Mouse (Mus musculus): ENCODE results near the gene P4hb. TPM values are rescaled to one million over a fixed set of nuclear protein-coding genes. Genes with fewer than 3 reads are reported as not detected.
"Not testable (repeated sequence)": the region's sequence is repeated elsewhere in the genome, so short reads cannot be mapped to it uniquely, and the experiment has no call there.

Gene P4hb
- total and polyA plus RNA-seq, 2 experiments from 2014 or later, result 165 to 191 TPM

- no peak for TF ChIP-seq CTCF (IDR thresholded peaks at IDR 0.05)
- no peaks in the 10 kb centered on the region for H3K27me3 ChIP-seq (ENCODE audit: insufficient read depth, low read length)
- H3K4me2 ChIP-seq (ENCODE audit: low read depth, low read length, poor library complexity, severe bottlenecking), result no peak overlapping the region
- H3K4me1 ChIP-seq (ENCODE audit: insufficient read depth, low read length), result no peaks in the 10 kb centered on the region
- H3K27ac ChIP-seq (ENCODE audit: low read depth, low read length), result no peak overlapping the region
- no peaks in the 10 kb centered on the region for H3K36me3 ChIP-seq (ENCODE audit: insufficient read depth, low read length)
- H3K9ac ChIP-seq (replicated peaks; ENCODE audit: low read length, poor library complexity, severe bottlenecking), result no peak overlapping the region
- no peak for DNase-seq (ENCODE audit: low spot score)
- no peak overlapping the region for H3K4me3 ChIP-seq (ENCODE audit: low read depth, low read length)
- 63% methylated on average over 4 of the region's 4 CpGs for WGBS
- no peaks in the 10 kb centered on the region for H3K9me3 ChIP-seq (ENCODE audit: low read length)
- no peak for ATAC-seq (ENCODE audit: low FRiP score)
Observed at GRCm38 (mm10) chr11:120517147-120517546, 55.9 kb downstream of the P4hb start.

GRCm38 (mm10) chr11:120515611-120516010 lies 57.4 kb downstream of the P4hb start:
- DNase-seq (ENCODE audit: low spot score) (peak; percentile 72), ATAC-seq (ENCODE audit: low FRiP score) (no peak)
- Histone ChIP-seq H3K27me3 (ENCODE audit: insufficient read depth, low read length) (no peaks in the 10 kb centered on the region), H3K9me3 (ENCODE audit: low read length) (no peaks in the 10 kb centered on the region), H3K4me2 (ENCODE audit: low read depth, low read length, poor library complexity, severe bottlenecking) (no peak overlapping the region), H3K36me3 (ENCODE audit: insufficient read depth, low read length) (no peaks in the 10 kb centered on the region), H3K4me1 (ENCODE audit: insufficient read depth, low read length) (no peaks in the 10 kb centered on the region), H3K4me3 (ENCODE audit: low read depth, low read length) (no peak overlapping the region), H3K27ac (ENCODE audit: low read depth, low read length) (no peak overlapping the region), H3K9ac (replicated peaks; ENCODE audit: low read length, poor library complexity, severe bottlenecking) (no peak overlapping the region)
- peak; percentile 94 for TF ChIP-seq CTCF (IDR thresholded peaks at IDR 0.05)
- WGBS, result 15% methylated on average over 17 of the region's 17 CpGs

- not testable (repeated sequence) for DNase-seq (ENCODE audit: low spot score); H3K4me3 ChIP-seq (ENCODE audit: low read depth, low read length); H3K9me3 ChIP-seq (ENCODE audit: low read length); H3K36me3 ChIP-seq (ENCODE audit: insufficient read depth, low read length); H3K9ac ChIP-seq (replicated peaks; ENCODE audit: low read length, poor library complexity, severe bottlenecking); H3K4me2 ChIP-seq (ENCODE audit: low read depth, low read length, poor library complexity, severe bottlenecking); H3K4me1 ChIP-seq (ENCODE audit: insufficient read depth, low read length); H3K27ac ChIP-seq (ENCODE audit: low read depth, low read length); H3K27me3 ChIP-seq (ENCODE audit: insufficient read depth, low read length); ATAC-seq (ENCODE audit: low FRiP score)
- 91% methylated on average over 2 of the region's 2 CpGs for WGBS
Observed at GRCm38 (mm10) chr11:120514262-120514661, 58.8 kb downstream of the P4hb start.

- Histone ChIP-seq H3K4me2 (ENCODE audit: low read depth, low read length, poor library complexity, severe bottlenecking) (no peak overlapping the region), H3K4me1 (ENCODE audit: insufficient read depth, low read length) (no peaks in the 10 kb centered on the region), H3K4me3 (ENCODE audit: low read depth, low read length) (no peak overlapping the region), H3K9me3 (ENCODE audit: low read length) (no peaks in the 10 kb centered on the region), H3K27ac (ENCODE audit: low read depth, low read length) (no peak overlapping the region), H3K9ac (replicated peaks; ENCODE audit: low read length, poor library complexity, severe bottlenecking) (no peak overlapping the region), H3K27me3 (ENCODE audit: insufficient read depth, low read length) (no peaks in the 10 kb centered on the region), H3K36me3 (ENCODE audit: insufficient read depth, low read length) (no peaks in the 10 kb centered on the region)
- DNase-seq (ENCODE audit: low spot score) (peak; percentile 68), ATAC-seq (ENCODE audit: low FRiP score) (no peak)
- no peak for TF ChIP-seq CTCF (IDR thresholded peaks at IDR 0.05)
- 60% methylated on average over 6 of the region's 6 CpGs for WGBS
Observed at GRCm38 (mm10) chr11:120512790-120513453, 60.1 kb downstream of the P4hb start.

- 3% methylated on average over 16 of the region's 16 CpGs for WGBS
- Histone ChIP-seq H3K27me3 (ENCODE audit: insufficient read depth, low read length) (no peaks in the 10 kb centered on the region), H3K9me3 (ENCODE audit: low read length) (no peaks in the 10 kb centered on the region), H3K36me3 (ENCODE audit: insufficient read depth, low read length) (no peaks in the 10 kb centered on the region), H3K4me3 (ENCODE audit: low read depth, low read length) (no peak overlapping the region), H3K27ac (ENCODE audit: low read depth, low read length) (no peak overlapping the region), H3K4me2 (ENCODE audit: low read depth, low read length, poor library complexity, severe bottlenecking) (0 out of 2 replicates have a peak overlapping the region, but pooled peaks have one; percentile 12), H3K9ac (replicated peaks; ENCODE audit: low read length, poor library complexity, severe bottlenecking) (no peak overlapping the region), H3K4me1 (ENCODE audit: insufficient read depth, low read length) (no peaks in the 10 kb centered on the region)
- ATAC-seq (ENCODE audit: low FRiP score) (no peak), DNase-seq (ENCODE audit: low spot score) (no peak)
- no peak for TF ChIP-seq CTCF (IDR thresholded peaks at IDR 0.05)
Observed at GRCm38 (mm10) chr11:120510375-120511030, 62.5 kb downstream of the P4hb start.

Other genes starting within 250 kb of the P4hb start
Only the 30 nearest of the 34 such genes appear.
- gene Faap100, start 194.5 kb downstream of the P4hb start, total RNA-seq (2014; rRNA removed), result 165 and 180 TPM in 2 replicates
- gene Faap100, start 194.5 kb downstream of the P4hb start, polyA plus RNA-seq (2015; fragmentation: Nextera tagmentation; extraction: Ambion mirVana), result 109 and 114 TPM in 2 replicates
- 64.4 and 66.0 TPM in 2 replicates for gene Nploc4, start 135.5 kb downstream of the P4hb start, total RNA-seq (2014; rRNA removed)
- 26.0 and 27.1 TPM in 2 replicates for gene Nploc4, start 135.5 kb downstream of the P4hb start, polyA plus RNA-seq (2015; fragmentation: Nextera tagmentation; extraction: Ambion mirVana)
- 0.11 TPM in 1 of 2 replicates, not detected in the other for gene Tspan10, start 130.6 kb downstream of the P4hb start, total RNA-seq (2014; rRNA removed)
- not detected in 2 replicates for gene Tspan10, start 130.6 kb downstream of the P4hb start, polyA plus RNA-seq (2015; fragmentation: Nextera tagmentation; extraction: Ambion mirVana)
- gene Pde6g, start 119.8 kb downstream of the P4hb start, total RNA-seq (2014; rRNA removed), result not detected in 2 replicates
- gene Pde6g, start 119.8 kb downstream of the P4hb start, polyA plus RNA-seq (2015; fragmentation: Nextera tagmentation; extraction: Ambion mirVana), result 0.37 TPM in 1 of 2 replicates, not detected in the other
- gene Oxld1, start 115.2 kb downstream of the P4hb start, total RNA-seq (2014; rRNA removed), result 7.9 and 9.7 TPM in 2 replicates
- gene Oxld1, start 115.2 kb downstream of the P4hb start, polyA plus RNA-seq (2015; fragmentation: Nextera tagmentation; extraction: Ambion mirVana), result 11.4 and 11.5 TPM in 2 replicates
- gene Ccdc137, start 115.1 kb downstream of the P4hb start, total RNA-seq (2014; rRNA removed), result 14.8 and 18.2 TPM in 2 replicates
- gene Ccdc137, start 115.1 kb downstream of the P4hb start, polyA plus RNA-seq (2015; fragmentation: Nextera tagmentation; extraction: Ambion mirVana), result 17.0 and 19.8 TPM in 2 replicates
- gene Arl16, start 105.6 kb downstream of the P4hb start, total RNA-seq (2014; rRNA removed), result 62.8 and 72.6 TPM in 2 replicates
- gene Arl16, start 105.6 kb downstream of the P4hb start, polyA plus RNA-seq (2015; fragmentation: Nextera tagmentation; extraction: Ambion mirVana), result 65.7 and 73.0 TPM in 2 replicates
- 39.2 and 42.7 TPM in 2 replicates for gene Mrpl12, start 88.6 kb downstream of the P4hb start, total RNA-seq (2014; rRNA removed)
- gene Mrpl12, start 88.6 kb downstream of the P4hb start, polyA plus RNA-seq (2015; fragmentation: Nextera tagmentation; extraction: Ambion mirVana), result 147 TPM in 2 replicates
- 28.4 and 30.1 TPM in 2 replicates for gene Slc25a10, start 81.4 kb downstream of the P4hb start, total RNA-seq (2014; rRNA removed)
- 19.8 and 21.4 TPM in 2 replicates for gene Slc25a10, start 81.4 kb downstream of the P4hb start, polyA plus RNA-seq (2015; fragmentation: Nextera tagmentation; extraction: Ambion mirVana)
- 0.60 TPM in 1 of 2 replicates, not detected in the other for gene Gcgr, start 42.6 kb downstream of the P4hb start, total RNA-seq (2014; rRNA removed)
- gene Gcgr, start 42.6 kb downstream of the P4hb start, polyA plus RNA-seq (2015; fragmentation: Nextera tagmentation; extraction: Ambion mirVana), result 0.17 and 0.21 TPM in 2 replicates
- gene Mcrip1, start 23.5 kb downstream of the P4hb start, total RNA-seq (2014; rRNA removed), result 132 and 138 TPM in 2 replicates
- gene Mcrip1, start 23.5 kb downstream of the P4hb start, polyA plus RNA-seq (2015; fragmentation: Nextera tagmentation; extraction: Ambion mirVana), result 243 and 270 TPM in 2 replicates
- gene Ppp1r27, start 22.1 kb downstream of the P4hb start, total RNA-seq (2014; rRNA removed), result not detected in 2 replicates
- gene Ppp1r27, start 22.1 kb downstream of the P4hb start, polyA plus RNA-seq (2015; fragmentation: Nextera tagmentation; extraction: Ambion mirVana), result not detected in 2 replicates
- 233 and 286 TPM in 2 replicates for gene Arhgdia, start 8.4 kb upstream of the P4hb start, total RNA-seq (2014; rRNA removed)
- 390 and 417 TPM in 2 replicates for gene Arhgdia, start 8.4 kb upstream of the P4hb start, polyA plus RNA-seq (2015; fragmentation: Nextera tagmentation; extraction: Ambion mirVana)
- 70.8 and 86.9 TPM in 2 replicates for gene Alyref, start 25.1 kb upstream of the P4hb start, total RNA-seq (2014; rRNA removed)
- gene Alyref, start 25.1 kb upstream of the P4hb start, polyA plus RNA-seq (2015; fragmentation: Nextera tagmentation; extraction: Ambion mirVana), result 130 and 145 TPM in 2 replicates
- gene Anapc11, start 25.2 kb upstream of the P4hb start, total RNA-seq (2014; rRNA removed), result 41.1 and 58.4 TPM in 2 replicates
- gene Anapc11, start 25.2 kb upstream of the P4hb start, polyA plus RNA-seq (2015; fragmentation: Nextera tagmentation; extraction: Ambion mirVana), result 193 and 203 TPM in 2 replicates
- gene Npb, start 35.2 kb upstream of the P4hb start, total RNA-seq (2014; rRNA removed), result not detected in 2 replicates
- 1.3 TPM in 2 replicates for gene Npb, start 35.2 kb upstream of the P4hb start, polyA plus RNA-seq (2015; fragmentation: Nextera tagmentation; extraction: Ambion mirVana)
- gene Pcyt2, start 44.7 kb upstream of the P4hb start, total RNA-seq (2014; rRNA removed), result 130 and 137 TPM in 2 replicates
- gene Pcyt2, start 44.7 kb upstream of the P4hb start, polyA plus RNA-seq (2015; fragmentation: Nextera tagmentation; extraction: Ambion mirVana), result 129 and 143 TPM in 2 replicates
- 31.3 and 39.7 TPM in 2 replicates for gene Sirt7, start 52.0 kb upstream of the P4hb start, total RNA-seq (2014; rRNA removed)
- gene Sirt7, start 52.0 kb upstream of the P4hb start, polyA plus RNA-seq (2015; fragmentation: Nextera tagmentation; extraction: Ambion mirVana), result 34.7 and 36.0 TPM in 2 replicates
- 42.1 and 46.5 TPM in 2 replicates for gene Mafg, start 60.3 kb upstream of the P4hb start, total RNA-seq (2014; rRNA removed)
- 40.8 and 41.7 TPM in 2 replicates for gene Mafg, start 60.3 kb upstream of the P4hb start, polyA plus RNA-seq (2015; fragmentation: Nextera tagmentation; extraction: Ambion mirVana)
- 8.6 and 10.8 TPM in 2 replicates for gene Pycr1, start 70.5 kb upstream of the P4hb start, total RNA-seq (2014; rRNA removed)
- gene Pycr1, start 70.5 kb upstream of the P4hb start, polyA plus RNA-seq (2015; fragmentation: Nextera tagmentation; extraction: Ambion mirVana), result 10.4 and 11.7 TPM in 2 replicates
- 1.5 and 1.6 TPM in 2 replicates for gene Myadml2, start 74.9 kb upstream of the P4hb start, total RNA-seq (2014; rRNA removed)
- 1.4 and 1.7 TPM in 2 replicates for gene Myadml2, start 74.9 kb upstream of the P4hb start, polyA plus RNA-seq (2015; fragmentation: Nextera tagmentation; extraction: Ambion mirVana)
- gene Notum, start 87.9 kb upstream of the P4hb start, total RNA-seq (2014; rRNA removed), result 5.5 and 10.5 TPM in 2 replicates
- gene Notum, start 87.9 kb upstream of the P4hb start, polyA plus RNA-seq (2015; fragmentation: Nextera tagmentation; extraction: Ambion mirVana), result 3.1 and 3.6 TPM in 2 replicates
- gene Aspscr1, start 99.7 kb upstream of the P4hb start, total RNA-seq (2014; rRNA removed), result 106 and 113 TPM in 2 replicates
- gene Aspscr1, start 99.7 kb upstream of the P4hb start, polyA plus RNA-seq (2015; fragmentation: Nextera tagmentation; extraction: Ambion mirVana), result 143 and 153 TPM in 2 replicates
- 70.8 and 76.0 TPM in 2 replicates for gene Cenpx, start 140.5 kb upstream of the P4hb start, total RNA-seq (2014; rRNA removed)
- 94.5 and 94.6 TPM in 2 replicates for gene Cenpx, start 140.5 kb upstream of the P4hb start, polyA plus RNA-seq (2015; fragmentation: Nextera tagmentation; extraction: Ambion mirVana)
- 44.8 and 47.8 TPM in 2 replicates for gene Lrrc45, start 140.7 kb upstream of the P4hb start, total RNA-seq (2014; rRNA removed)
- 46.8 and 51.0 TPM in 2 replicates for gene Lrrc45, start 140.7 kb upstream of the P4hb start, polyA plus RNA-seq (2015; fragmentation: Nextera tagmentation; extraction: Ambion mirVana)
- gene Rac3, start 148.2 kb upstream of the P4hb start, total RNA-seq (2014; rRNA removed), result 766 and 788 TPM in 2 replicates
- gene Rac3, start 148.2 kb upstream of the P4hb start, polyA plus RNA-seq (2015; fragmentation: Nextera tagmentation; extraction: Ambion mirVana), result 808 and 853 TPM in 2 replicates
- 6.9 and 11.2 TPM in 2 replicates for gene Dcxr, start 154.0 kb upstream of the P4hb start, total RNA-seq (2014; rRNA removed)
- gene Dcxr, start 154.0 kb upstream of the P4hb start, polyA plus RNA-seq (2015; fragmentation: Nextera tagmentation; extraction: Ambion mirVana), result 9.9 and 12.3 TPM in 2 replicates
- 3.6 and 5.2 TPM in 2 replicates for gene Cbr2, start 158.9 kb upstream of the P4hb start, total RNA-seq (2014; rRNA removed)
- gene Cbr2, start 158.9 kb upstream of the P4hb start, polyA plus RNA-seq (2015; fragmentation: Nextera tagmentation; extraction: Ambion mirVana), result 4.0 and 4.4 TPM in 2 replicates
- gene Hmga1b, start 189.5 kb upstream of the P4hb start, total RNA-seq (2014; rRNA removed), result 0.93 and 1.0 TPM in 2 replicates
- gene Hmga1b, start 189.5 kb upstream of the P4hb start, polyA plus RNA-seq (2015; fragmentation: Nextera tagmentation; extraction: Ambion mirVana), result 2.7 TPM in 2 replicates
- gene Rfng, start 211.0 kb upstream of the P4hb start, total RNA-seq (2014; rRNA removed), result 86.5 and 106 TPM in 2 replicates
- 130 and 138 TPM in 2 replicates for gene Rfng, start 211.0 kb upstream of the P4hb start, polyA plus RNA-seq (2015; fragmentation: Nextera tagmentation; extraction: Ambion mirVana)